Mouse (Mus musculus) B cell, adult 2 months (primary cell): ENCODE measurements around the gene Nuf2.

ENCODE experiments used
- DNase-seq, 2 experiments: peaks; one replicate each; pipeline ENCODE4 v3.0.0; 2022

Gene Nuf2

DNA sequence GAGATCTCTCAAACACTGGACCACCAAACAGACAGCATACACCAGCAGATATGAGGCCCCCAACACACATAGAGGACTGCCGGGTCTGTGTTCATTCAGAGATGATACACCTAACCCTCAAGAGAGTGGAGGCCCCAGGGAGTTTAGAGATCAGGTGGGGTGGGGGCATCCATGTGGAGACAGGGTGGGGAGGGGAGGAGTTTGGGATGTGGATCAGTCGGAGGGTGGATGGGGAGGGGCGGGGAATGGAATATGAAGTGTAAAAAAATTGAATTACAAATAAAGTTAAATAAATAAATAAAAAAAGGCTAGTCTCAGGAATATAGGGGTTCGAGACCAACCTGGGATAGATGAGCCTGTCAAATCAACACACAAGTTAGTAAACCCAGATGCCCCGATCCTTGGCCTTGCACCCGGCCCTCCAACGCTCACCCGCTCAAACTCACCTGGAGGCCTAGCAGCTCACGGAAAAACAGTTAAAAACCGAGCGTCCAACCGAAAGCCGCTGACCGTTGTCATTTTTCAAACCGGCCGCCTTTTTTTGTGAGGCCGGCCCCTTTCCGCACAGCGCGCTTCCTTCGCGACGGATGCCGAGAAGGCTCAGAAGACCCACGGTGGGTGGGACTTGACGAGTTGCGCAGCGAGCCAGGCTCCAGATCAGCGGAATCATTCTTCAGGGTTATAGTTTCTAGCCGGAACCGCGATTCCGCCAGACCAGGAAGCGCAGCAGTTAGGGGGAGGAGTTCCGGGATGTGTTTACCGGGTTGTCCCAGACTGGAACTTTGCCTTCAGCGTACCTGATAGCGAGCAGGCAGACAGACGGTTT, at the start of gene Nuf2:
Gene Nuf2 (minus strand): TSS at position 589 of the 826 bp plus-strand sequence.
- DNase-seq, result peak; percentile 97 to 98

DNA sequence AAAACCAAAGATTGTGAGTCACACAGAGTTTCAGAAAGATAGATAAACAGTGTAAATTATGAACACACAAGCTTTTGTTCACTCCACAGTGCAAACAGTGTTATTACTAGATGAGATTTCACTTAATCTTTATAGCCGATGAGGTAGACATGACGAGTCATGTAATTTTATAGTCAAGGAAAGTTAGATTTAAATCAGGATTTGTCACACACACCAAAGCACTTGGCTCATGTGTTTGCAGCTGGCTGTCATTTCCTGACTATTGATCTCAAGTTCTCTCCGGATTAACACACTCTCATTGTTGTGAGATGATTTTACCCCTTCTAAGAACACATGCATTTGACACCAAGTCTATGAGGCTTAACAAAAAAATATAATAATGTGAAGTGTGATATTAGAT, 48.3 kb upstream of the Nuf2 start:
- DNase-seq, result no peak

DNA sequence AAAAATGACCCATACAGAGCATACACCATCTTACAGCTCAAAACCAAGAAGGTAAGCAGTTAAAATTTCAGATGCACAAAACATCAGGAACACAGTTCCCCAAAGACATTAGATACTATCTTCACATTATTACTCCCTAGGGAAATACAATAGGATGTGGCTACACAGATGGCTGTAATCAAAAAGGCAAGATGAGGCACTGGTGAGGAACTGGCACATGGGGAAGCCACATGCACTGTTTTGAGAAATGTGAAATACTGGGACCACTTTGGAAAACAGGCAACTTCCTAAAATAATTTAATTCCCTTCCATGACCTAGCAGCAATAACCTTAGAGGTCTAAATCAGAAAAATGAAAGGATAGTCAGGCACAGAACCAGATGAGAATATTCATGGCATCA, 42.9 kb upstream of the Nuf2 start:
- no peak for DNase-seq

DNA sequence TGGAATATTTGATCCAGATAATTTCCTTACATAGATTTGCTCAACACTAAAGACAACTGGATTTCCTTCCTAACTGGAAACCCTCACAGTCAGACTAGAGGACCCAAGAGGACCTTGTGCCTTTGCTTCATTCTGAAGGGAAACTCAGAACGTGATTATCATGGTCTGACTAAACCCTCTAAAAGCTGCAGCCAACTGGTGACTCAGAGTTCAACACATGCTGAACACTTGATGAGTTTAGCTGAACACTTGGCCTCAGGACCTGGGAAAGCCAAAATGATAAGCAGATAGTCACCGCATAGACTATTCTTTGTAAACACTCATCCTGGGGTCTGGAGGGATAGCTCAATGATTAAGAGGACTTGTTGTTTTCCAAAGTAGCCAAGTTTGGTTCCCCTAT, 24.4 kb upstream of the Nuf2 start:
- DNase-seq, result no peak

DNA sequence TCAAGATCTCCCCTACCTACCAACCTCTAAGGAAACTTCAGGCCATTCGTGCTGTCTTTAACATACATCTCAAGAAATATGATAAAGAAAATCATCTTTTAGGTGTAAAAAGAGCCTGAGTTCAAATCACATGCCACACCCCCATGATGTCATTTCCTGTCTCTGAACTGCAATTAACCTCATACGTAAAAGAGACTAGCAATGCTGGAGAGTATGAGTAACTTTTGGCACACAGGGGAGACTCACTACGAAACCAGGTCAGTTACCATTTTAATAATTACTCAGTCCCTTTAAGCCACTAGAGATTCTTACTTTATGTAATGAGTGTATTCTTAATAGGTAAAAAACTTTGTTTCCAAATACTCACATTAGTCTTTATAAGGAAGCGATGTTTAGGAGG, 23.8 kb upstream of the Nuf2 start:
- DNase-seq, result no peak

DNA sequence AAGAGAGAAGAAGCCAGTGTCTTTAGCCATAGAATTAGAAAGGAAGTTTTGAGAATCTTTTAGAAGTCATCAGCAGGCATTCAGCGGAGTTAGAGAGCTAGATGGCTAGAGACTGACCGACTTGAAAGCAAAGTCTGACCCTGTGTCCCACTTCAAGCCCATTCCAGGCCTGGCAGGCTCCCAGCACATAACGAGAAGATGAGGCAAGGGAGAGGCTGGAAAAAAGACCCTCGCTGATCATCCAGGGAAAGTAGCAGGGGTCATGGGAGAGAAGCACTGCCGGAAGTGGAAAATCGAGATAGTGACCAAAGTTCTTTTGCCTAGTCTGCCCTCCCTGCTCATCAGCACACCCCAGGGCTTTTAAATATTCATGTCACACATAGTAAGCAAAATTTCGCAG, 22.2 kb upstream of the Nuf2 start:
- DNase-seq, result no peak

DNA sequence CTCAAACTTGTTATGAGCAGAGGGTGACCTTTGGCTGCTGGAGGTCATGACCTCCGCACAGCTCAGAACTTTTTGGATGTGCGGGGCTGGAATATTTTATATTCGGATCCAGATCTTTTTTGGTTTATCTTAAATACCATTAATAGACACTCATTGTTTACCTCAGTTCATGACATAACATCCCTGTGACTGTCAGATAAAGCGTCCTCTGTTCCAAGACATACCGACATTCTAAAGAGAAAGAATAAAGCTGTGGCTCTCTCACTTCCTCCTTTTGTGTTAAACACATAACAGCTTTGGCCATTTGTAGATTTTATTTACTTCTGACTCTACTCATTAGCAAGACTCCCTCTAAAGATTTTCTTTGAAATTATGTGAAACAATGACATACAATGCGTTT, 9.2 kb upstream of the Nuf2 start:
- DNase-seq, result no peak

DNA sequence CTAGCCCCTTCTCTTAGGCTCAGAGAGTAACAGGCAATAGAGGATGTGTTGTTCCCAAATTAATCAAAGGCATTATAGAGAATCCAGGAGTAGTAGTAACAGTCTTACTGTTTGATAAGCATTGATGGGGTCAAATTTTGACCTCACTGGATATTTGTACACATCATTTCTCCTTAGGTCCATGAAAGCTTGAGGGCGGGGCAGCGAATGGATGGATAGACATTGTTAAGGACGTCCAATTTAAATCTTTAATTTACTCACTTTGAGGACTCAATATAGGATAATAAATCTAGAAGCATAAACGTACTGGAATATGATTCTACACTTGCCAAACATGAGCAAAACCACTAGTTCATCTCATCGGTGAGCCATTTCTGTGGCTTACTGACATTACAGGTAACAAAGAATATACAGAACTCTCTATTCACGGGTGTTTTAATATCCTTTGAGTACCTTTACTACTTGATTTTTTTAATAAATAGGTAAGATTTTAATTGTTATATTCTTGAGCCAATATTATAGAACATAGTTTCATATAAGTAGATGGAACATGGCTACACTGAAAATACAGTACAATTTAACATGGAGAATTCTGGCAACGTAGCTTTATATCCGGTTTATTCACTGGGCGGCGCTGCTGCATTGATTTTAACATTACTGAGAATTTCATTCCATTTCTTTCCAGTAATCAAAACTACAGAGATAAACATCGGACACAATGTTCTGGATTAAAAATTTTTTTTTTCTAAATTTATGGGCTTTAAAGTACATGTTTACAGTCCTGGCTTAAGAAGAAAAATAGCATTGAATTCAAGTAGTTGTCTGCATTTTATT, 655 bp upstream of the Nuf2 start:
- DNase-seq, result peak; percentile 61 to 69

DNA sequence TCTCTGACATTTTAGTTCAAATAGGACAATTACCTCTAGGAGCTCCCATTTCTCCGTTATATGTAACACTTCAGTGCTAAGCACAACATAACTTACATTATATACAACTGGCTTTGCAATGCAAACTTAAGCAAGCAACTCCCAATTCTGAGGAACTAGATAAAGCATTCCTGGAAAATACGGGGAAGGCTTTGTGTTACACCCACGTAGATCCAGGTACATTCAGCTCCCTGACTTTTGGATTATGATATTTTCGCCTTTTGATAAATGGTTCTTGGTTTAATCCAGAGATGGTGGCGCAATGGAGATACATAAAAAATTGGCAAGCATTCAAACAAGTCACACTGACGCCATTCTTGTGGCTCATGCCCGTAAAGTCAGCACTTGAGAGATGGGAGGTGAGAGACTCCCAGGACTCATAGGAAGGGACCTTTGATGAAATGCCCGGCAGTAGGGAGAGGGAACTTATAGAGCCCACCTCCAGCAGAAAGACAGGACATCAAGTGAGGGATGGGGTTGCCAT, 1.2 kb downstream of the Nuf2 start:
- no peak for DNase-seq

DNA sequence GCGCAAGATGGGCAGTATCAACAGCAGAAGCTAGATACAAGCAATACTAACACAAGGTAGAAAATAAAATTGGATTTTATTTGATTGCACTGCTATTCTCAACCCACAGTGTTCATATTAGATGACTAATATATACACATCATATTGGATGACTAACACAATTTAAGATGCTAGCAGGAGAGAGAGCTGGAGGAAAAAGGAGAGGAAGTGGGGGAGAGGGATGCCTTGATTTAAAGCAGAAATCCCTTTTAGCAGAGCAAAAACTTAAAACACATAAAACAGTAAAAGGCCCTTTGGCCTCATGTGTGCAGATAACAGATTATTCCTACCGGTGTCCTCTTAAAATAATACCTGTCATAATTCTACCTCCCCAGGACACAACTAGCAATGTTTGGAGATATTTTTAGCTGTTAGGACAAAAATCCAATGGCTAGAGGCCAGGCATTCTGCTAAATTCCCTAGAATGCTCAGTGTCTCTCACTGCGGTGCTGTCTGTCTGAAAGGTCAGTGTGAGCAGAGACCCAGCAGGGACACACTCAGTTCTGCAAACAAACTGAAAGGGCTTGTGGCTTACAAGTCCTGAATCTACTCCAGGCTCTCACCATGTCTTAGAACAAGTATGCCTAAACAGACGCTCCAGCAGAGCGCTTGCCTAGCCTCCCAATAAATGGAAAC, 5.1 kb downstream of the Nuf2 start:
- DNase-seq, result no peak

DNA sequence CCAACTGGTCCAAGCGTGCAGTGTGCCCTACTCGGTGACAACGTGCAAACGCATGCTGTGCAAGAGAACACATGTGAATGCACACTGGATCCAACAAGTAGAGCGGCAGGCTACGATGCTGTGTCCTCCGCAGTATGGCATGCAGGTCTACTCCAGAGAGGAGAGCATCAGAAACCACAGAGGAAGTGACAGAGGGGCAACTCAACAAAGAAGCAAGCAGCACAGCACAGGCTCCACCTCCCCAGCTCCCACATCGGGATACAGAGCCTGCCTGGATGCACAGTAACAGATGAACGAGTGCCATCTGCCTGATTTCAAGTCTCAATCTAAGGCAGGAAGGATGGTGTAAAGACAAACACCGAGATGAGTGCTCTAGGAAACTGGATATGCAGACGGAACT, 11.9 kb downstream of the Nuf2 start:
- no peak for DNase-seq

DNA sequence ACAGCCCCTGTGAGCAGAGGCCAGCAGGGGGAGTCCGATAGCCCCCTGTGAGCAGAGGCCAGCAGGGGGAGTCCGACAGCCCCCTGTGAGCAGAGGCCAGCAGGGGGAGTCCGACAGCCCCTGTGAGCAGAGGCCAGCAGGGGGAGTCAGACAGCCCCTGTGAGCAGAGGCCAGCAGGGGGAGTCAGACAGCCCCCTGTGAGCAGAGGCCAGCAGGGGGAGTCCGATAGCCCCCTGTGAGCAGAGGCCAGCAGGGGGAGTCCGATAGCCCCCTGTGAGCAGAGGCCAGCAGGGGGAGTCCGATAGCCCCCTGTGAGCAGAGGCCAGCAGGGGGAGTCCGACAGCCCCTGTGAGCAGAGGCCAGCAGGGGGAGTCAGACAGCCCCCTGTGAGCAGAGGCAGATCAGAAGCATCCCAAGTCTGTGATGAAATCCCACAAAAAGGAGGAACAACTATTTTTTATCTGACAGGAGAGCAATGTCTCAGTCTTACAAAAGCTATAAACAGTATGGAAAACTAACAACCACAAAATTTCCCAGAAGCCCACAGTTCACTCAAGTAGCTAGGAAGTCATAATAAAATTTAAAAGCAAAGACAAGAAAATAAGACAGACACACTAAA, 13.3 kb downstream of the Nuf2 start:
- DNase-seq, result peak; percentile 26 to 27

DNA sequence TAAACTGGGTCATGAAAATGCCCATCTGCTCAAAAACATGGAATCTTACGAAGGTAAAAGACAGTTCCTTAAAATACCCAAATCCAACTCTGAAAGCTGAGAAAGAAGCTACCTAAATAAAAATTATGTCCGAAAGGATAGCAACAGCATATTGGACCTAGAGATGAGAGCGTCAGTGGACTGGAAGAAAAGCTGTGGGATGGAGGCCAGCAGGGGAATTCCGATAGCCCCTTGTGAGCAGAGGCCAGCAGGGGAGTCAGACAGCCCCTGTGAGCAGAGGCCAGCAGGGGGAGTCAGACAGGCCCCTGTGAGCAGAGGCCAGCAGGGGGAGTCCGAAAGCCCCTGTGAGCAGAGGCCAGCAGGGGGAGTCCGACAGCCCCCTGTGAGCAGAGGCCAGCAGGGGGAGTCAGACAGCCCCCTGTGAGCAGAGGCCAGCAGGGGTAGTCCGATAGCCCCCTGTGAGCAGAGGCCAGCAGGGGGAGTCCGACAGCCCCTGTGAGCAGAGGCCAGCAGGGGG, 13.8 kb downstream of the Nuf2 start:
- peak in 1 of 2 experiments; percentile 9 for DNase-seq

DNA sequence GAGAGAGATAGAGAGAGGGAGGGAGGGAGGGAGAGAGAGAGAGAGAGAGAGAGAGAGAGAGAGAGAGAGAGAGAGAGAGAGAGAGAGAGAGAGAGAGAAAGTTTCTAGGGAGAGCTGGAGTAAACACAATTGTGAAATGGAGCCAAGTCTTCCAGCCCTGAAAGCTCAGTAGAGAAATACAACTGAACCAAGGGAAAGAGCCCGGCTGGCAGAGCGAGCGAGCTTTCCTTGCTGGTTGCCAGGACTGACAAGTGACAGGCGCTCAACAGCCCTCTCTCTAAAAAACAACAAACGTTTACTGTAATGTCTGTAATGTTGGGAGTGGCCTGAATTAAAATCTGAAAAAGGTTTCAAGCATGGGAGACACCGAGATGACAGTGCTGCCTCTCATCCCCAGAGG, 24.9 kb downstream of the Nuf2 start:
- DNase-seq, result no peak

DNA sequence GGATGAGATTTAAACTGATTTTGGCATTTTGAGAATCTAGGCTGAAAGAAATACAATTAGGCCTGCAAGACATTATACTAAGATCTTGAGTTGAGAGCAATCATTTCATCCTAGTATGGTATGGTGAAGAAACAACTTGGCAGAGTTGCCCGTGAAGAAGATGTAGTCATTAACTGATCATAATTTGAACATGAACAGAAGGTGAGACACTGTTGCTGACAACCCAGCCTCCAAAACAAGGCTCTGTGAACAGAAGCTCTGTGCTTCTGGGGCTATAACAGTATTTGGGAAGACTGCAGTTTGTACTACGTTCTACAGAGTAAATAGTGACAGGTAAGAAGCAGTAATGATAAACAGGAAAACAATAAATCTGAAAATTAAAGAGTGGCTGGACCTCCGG, 28.4 kb downstream of the Nuf2 start:
- no peak for DNase-seq

DNA sequence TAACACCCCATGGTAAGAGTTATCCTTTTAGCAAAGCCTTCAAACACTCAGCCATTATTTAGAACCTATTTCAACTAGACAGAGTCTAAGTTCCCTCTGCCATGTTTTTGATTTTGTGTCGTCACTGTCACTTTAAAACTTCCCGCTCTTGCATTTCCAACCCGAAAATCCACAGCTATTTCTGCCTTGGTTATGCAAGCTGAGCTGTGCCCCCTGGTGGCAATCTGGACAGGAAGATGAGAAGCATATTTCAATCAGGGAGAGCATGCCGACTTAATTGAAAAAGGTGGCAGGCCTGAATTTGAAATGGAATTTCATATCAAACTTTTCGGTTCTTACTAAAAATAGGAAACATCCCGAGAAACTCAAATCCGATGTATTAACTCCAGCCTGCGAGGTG, 35.6 kb downstream of the Nuf2 start:
- DNase-seq, result no peak

DNA sequence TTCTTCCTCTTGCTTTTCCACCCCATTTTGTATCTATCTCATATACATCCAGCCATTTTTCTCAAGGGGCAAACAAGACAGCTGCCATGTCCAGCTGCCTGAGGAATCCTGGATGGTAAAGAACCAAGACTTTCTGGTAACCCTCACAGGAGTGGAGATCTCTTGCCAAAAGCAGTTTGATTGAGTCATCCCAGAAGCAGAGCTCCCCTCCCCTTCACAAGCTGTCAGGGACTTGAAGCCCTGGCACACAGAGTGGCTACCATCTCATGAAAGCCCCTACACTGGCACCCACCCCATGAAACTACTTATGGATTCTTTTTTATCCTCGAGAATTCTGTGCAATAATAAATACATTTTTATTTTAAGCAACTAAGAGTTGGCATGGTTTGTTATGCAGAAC, 39.7 kb downstream of the Nuf2 start:
- no peak for DNase-seq

DNA sequence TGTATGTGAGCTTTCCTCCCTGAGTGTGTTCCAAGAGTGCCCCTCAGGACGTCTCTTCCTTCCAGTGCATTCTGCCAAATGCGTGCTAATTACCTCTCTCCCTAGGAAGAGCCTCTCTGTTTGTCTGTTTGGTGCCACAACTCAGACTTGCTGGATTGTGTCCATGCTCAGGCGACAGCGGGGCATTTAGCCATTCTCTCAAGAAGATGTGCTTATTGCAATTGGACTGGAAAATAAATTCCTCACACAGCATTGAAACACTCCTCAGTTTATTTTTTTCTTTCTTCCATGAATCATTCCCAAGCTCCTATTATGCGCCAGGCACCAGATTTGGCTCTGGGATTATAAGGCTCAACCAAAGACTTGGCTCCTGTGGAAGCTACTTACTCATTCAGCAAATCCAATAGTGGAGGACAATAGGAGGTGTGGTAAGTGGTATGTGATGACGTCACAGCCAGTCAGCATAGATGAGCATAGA, 45.8 kb downstream of the Nuf2 start:
- DNase-seq, result no peak

DNA sequence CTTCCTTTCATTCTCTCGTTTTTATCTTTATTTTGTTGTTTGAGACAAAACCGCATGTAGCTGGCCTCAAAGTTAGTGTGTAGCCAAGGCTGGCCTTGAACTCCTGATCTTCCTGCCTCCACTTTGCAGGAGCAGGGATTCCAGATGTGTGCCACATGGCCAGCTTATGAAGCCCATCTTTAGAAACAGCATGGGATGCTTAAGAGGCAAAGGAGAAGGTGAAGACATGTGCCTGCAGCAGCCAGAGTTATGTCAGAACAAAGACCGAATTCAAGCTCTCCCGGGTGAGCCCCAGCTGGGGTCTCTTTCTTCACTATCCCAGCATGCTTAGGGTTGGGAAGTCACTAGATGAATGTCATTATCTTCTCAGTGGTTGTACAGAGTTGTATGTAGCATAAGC, 46.7 kb downstream of the Nuf2 start:
- no peak for DNase-seq

DNA sequence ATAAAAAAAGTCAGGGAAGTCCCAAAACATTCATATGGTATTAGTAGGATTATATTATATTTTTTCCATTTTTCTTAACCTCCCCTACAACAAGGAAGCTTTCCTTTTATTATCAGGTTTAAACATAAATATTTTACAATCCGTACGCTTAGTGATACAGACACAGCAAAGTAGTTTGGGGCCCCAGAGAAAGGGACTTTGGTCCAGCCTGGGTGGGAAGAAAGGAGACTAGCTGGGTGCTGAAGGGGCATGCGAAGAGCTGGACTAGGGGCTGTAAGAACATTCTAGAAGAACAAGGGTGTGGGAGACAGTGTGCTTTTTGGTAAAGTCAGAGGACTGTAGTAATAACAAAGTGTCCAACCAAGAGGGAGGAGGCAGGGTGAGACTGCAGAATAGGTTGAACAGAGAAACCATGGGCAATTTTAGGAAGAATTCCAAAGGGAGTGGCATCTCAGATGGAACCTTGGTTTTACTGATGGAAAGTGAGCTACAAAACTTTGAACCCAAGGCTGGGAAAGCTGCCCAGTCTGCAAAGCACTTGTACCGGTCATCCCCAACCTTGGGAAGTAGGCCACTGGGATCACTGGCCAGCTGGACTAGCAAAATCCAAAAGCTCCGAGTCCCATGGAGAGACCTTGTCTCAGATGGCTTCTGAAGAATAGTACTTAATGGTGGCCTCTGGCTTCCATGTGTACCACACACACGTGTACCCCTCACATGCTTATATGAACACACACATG, 48.5 kb downstream of the Nuf2 start:
- DNase-seq, result no peak

DNA sequence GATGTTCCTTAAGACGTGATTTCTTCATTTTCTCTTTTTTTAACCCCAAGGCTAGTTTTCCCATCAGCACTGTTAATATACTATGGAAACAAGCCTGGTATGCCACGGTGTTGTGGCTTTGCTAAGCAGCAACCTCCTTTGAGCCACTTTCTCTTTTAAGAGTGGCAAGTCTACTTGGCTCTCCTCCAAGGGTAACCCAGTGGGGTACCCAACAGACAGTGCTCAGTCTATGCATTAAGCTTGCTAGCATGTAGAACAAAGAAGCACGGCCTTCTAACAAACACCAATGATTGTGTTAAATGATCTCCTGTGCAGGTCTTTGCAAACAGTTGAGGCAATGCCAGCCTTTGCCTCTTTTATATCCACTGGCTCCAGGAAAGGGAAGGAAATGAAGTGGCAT, 60.1 kb downstream of the Nuf2 start:
- DNase-seq, result no peak

DNA sequence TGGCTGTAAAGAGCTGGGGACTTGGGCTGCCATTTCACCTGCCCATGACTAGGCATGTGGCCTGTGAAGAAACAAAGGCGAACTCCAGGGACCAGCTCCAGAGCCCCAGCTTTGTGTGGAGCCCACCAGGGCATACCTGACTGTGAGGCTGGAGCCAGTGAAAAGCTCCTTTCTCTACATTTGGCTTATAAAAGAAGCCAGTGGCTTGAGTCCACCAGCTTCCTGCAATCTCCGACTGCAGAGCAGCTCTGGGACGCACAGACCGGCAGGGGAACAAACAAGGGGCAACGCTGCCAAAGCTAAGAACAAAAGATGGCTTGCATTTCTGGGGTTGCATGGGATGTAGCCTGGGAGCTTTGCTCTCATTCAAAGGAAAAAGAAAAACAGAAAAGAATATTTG, 63.5 kb downstream of the Nuf2 start:
- DNase-seq, result no peak
